Mouse (Mus musculus) gastrocnemius, adult 18-20 months (tissue): Measurements from ENCODE around the gene Fam214a. TPM values are rescaled to one million over a fixed set of nuclear protein-coding genes. Genes with fewer than 3 reads are reported as not detected.

Experiments
- DNase-seq: peaks from one replicate; pipeline ENCODE4 v3.0.0; 2021; ENCODE audit warnings: low spot score
- long read RNA-seq, 2 experiments: library from polyadenylated mRNA; stranded (forward); transcript quantifications; one replicate each; pipeline ENCODE4 v2.0.0; 2021
- total RNA-seq, 2 experiments: library from RNA; stranded (reverse); gene quantifications; 2 replicates each; pipeline ENCODE4 v1.2.3; 2021

Fam214a gene
- total RNA-seq: 10 to 100 TPM; 24.5 to 30.3 TPM
- long read RNA-seq, experiment 1, full-length matches to known transcripts: 4 of 11 reads
- long read RNA-seq, experiment 1, partial matches to known transcripts: 3 of 11 reads
- long read RNA-seq, experiment 1, other reads (novel, unspliced or antisense): 4 of 11 reads
- long read RNA-seq, experiment 2, full-length matches to known transcripts: 9 of 12 reads
- long read RNA-seq, experiment 2, partial matches to known transcripts: 2 of 12 reads
- long read RNA-seq, experiment 2, other reads (novel, unspliced or antisense): 1 of 12 reads

- peak; percentile 93 for DNase-seq
Measured at GRCm38 (mm10) chr9:74952756-74953247, at the start of gene Fam214a. Gene Fam214a, plus strand, starts transcription at chr9:74952884.

DNA sequence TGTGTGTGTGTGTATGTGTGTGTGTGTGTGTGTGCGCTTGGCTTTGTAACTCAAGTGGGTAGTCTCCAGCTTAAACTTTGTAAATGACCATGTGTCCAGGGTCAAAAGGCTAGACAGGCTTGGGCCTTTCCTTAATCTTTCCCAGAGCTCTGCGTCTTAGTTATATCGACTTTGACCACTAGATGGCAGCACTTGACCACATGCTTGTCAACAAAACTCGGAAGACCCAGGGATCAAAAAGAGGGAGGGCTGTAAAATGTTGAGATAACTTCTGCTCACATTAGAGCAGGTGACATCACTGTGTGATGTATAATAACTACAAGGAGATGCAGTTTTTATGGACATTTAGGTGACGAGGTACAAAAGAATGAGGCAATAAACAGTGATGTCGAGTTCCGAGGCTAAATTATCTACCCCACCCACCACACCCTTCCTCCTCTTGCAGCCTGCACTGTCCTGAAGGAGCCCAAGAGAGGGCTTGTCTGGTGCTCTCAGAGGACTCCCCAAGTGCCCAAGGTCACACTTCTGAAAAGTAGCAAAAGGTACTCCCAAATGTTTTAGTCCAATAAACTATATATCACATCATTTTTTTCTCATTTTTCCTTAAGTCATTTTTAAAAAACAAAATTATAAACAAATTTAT lies 47.7 kb upstream of the Fam214a start:
- DNase-seq: peak; percentile 86

GRCm38 (mm10) chr9:74906951-74907350 lies 45.7 kb upstream of the Fam214a start:
- no peak for DNase-seq

- DNase-seq: no peak
Measured at GRCm38 (mm10) chr9:74909245-74909644, 43.4 kb upstream of the Fam214a start.

DNA sequence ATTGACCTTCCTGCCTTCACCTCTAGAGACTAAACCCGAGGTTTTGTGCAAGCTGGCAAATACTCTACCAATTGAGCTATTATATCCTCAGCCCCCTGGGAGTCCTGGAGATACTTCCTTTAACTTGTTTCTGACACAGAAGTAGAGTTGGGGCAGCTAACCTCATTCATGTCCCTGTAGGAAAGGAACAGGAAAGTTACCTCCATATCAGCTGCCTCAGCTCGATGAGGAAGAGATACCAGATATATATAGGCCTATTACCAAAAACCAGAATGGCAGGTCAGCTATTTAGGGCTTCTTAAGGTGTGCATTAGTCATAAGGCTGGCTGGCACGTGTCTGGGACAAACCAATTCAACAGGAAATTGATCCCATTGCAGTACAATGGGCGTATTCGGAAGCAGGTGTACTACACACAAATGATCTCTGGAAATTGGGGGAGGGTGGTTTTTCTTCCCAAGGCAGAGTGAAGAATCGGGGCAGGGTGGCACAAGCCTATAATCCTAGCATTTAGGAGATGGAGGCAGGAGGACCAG lies 42.4 kb upstream of the Fam214a start:
- DNase-seq: no peak

GRCm38 (mm10) chr9:74911430-74911829 lies 41.3 kb upstream of the Fam214a start:
- peak; percentile 58 for DNase-seq

DNA sequence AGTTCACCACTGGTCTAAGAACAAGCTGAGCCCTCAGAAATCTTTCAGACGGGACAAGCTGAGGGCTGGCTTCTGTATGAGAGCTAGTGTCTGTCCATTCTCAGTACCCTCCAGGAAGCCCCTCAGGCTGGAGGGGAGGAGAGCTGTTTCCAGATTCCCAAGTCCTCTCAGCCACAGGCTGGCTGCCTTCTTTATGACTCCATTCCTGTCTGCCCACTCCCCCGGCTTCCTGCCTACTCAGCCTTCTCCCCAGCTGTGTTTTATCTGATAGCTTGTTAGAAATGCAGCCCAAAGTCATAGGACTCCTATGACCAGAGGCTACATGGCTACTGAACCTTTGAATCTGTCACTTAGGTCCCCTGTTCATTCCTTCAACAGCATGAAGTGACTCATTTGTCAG lies 40.8 kb upstream of the Fam214a start:
- no peak for DNase-seq

DNA sequence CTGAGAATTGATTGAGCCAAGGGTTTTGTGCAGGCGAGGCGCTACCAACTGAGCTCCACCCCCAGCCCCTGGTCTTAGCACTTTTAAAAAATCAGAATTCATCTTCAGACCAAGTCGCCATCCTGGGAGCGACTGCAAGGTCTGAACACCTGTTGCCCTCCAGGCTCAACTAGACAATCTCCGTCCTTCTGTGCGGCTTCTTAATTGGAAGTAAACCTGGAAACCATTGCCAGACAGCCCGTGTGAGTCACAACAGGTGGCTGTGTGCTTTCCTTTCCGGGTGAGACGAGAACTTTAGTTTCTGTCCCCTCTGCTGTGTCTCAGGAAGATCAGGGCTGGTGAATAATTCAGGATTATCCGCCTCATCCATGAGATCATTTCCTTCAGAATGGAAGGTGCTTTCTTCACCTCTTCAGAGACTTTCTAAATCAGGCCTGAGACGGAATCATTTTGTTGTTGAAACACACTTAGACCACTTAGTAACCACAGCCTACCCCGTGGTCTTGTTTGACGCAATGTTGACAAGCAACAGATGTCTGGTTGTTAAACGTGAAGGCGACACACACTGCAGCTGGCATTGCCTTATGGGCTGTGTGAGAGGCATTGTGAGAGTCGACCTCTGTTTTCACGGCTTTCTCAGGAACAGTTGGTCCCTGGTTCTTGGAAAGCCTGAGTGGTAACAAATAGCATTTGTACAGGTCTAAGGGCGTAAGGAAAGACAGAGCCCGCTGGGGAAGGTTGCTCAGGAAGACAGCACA lies 39.9 kb upstream of the Fam214a start:
- no peak for DNase-seq

GRCm38 (mm10) chr9:74915611-74916010 lies 37.1 kb upstream of the Fam214a start:
- DNase-seq: no peak

GRCm38 (mm10) chr9:74920450-74920849 lies 32.2 kb upstream of the Fam214a start:
- no peak for DNase-seq

DNA sequence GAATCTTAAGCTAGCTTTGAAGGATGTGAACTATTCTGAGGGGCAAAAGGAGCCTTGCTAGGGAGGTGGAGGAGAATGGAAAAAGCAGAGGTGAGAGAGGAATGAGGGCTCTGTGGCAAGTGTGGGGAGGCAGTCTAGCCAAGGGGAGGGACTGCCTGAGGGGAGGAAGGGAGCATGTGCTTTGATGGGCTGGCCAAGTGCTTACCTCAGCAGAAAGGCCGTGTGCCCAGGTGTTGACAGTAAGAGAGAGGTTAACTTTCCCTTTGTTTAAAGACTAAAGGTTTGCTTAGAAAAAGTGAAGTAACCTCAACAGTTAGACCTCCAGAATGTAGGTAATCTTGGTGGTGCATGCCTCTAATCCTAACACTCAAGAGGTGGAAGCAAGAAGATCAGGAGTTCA lies 31.3 kb upstream of the Fam214a start:
- DNase-seq: no peak

- DNase-seq: no peak
Measured at GRCm38 (mm10) chr9:74922884-74923283, 29.8 kb upstream of the Fam214a start.

- no peak for DNase-seq
Measured at GRCm38 (mm10) chr9:74923291-74923977, 29.2 kb upstream of the Fam214a start.

DNA sequence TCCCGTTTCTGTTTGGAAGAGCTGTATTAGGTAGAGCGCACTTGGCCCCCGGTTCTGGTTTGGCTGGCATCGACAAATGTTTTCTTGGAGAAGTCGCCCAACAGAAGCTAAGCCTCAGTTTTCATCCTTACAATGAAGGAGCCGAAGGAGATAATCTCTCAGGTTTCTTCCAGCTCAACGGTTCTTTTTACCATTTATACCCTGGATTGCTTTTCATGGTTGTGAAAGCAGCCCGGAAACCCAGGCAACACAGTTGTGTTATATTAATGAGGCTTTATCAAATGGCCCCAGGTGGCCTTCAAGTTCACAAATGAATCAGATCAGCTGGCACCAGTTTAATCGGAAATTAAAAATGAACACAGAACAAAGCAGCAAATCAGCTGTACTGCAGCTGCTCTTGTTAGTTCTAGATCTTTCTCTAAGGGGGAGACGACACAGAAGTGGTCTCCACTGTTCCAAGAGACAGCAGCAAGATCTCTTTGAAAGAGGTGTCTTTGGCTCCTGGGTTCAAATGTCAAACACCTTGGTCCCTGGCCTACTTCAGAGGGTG lies 27.4 kb upstream of the Fam214a start:
- no peak for DNase-seq

- DNase-seq: no peak
Measured at GRCm38 (mm10) chr9:74929981-74930423, 22.7 kb upstream of the Fam214a start.

DNA sequence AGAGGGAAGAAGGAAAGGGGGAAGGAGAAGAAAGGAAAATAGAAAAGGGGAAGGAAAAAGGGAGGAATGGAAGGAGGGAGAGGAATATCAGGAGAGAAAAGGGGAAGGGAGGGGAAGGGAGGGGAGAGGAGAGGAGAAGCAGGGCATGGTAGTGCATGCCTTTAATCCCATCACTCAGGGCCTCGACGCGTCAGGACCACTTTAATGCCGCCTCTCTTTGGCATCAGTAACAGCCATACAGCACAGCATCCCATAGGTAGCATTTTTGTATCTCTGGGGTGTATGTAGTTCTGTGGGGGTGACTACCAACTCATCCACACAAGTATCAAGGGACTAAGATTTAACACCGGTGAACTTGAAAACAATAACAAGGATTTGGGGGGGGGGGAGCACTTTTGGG lies 22.0 kb upstream of the Fam214a start:
- no peak for DNase-seq

GRCm38 (mm10) chr9:74935289-74935688 lies 17.4 kb upstream of the Fam214a start:
- no peak for DNase-seq

GRCm38 (mm10) chr9:74937761-74938160 lies 14.9 kb upstream of the Fam214a start:
- no peak for DNase-seq

GRCm38 (mm10) chr9:74938670-74939534 lies 13.8 kb upstream of the Fam214a start:
- DNase-seq: peak; percentile 50
